Mouse (Mus musculus) bone marrow macrophage, adult 2 months (primary cell): Measurements from ENCODE around the gene Tcf12.

ENCODE experiments used
- CTCF ChIP-seq: IDR thresholded peaks from 2 replicates; pipeline ENCODE4 v1.5.1; 2012; ENCODE audit warnings: low read depth, mild to moderate bottlenecking, low read length, moderate library complexity
- POLR2A ChIP-seq: IDR thresholded peaks from 2 replicates; pipeline ENCODE4 v1.6.1; 2012; ENCODE audit warnings: mild to moderate bottlenecking, low read depth, low read length, borderline replicate concordance

- TF ChIP-seq POLR2A (no peak), CTCF (no peak)
Observed at GRCm38 (mm10) chr9:72013541-72013940, 98.1 kb downstream of the Tcf12 start.
